Mouse (Mus musculus) neural tube, embryonic 15.5 days (tissue): Measurements from ENCODE around the gene Slc25a44. TPM values are rescaled to one million over a fixed set of nuclear protein-coding genes. Genes with fewer than 3 reads are reported as not detected.

Experiments
- ATAC-seq: fragments of 200-750 bp; cut with Nextera tagmentation; 2 replicates; pipeline ENCODE4 v1.8.0; 2017; ENCODE audit warnings: mild to moderate bottlenecking, moderate TSS enrichment, moderate library complexity; ENCODE audit not compliant: low FRiP score
- H3K27ac ChIP-seq: fragments of 300-500 bp; sonication (generic); replicated peaks from 2 replicates; pipeline ENCODE4 v1.5.1; 2015; ENCODE audit warnings: mild to moderate bottlenecking, inconsistent platforms
- H3K27me3 ChIP-seq: fragments of 300-500 bp; sonication (generic); replicated peaks from 2 replicates; pipeline ENCODE4 v1.6.1; 2015; ENCODE audit warnings: inconsistent platforms
- H3K36me3 ChIP-seq: fragments of 300-500 bp; sonication (generic); 2 replicates; pipeline ENCODE4 v1.6.1; 2015; ENCODE audit warnings: inconsistent platforms
- H3K4me1 ChIP-seq: fragments of 300-500 bp; sonication (generic); 2 replicates; pipeline ENCODE4 v1.6.1; 2015; ENCODE audit warnings: inconsistent platforms
- H3K4me2 ChIP-seq: fragments of 300-500 bp; sonication (generic); 2 replicates; pipeline ENCODE4 v1.6.1; 2015; ENCODE audit warnings: inconsistent platforms, mild to moderate bottlenecking, moderate library complexity
- H3K4me3 ChIP-seq: fragments of 300-500 bp; sonication (generic); replicated peaks from 2 replicates; pipeline ENCODE4 v1.5.1; 2015; ENCODE audit warnings: mild to moderate bottlenecking, inconsistent platforms
- H3K9ac ChIP-seq: fragments of 300-500 bp; sonication (generic); replicated peaks from 2 replicates; pipeline ENCODE4 v1.6.1; 2015; ENCODE audit warnings: mild to moderate bottlenecking, inconsistent platforms
- H3K9me3 ChIP-seq: fragments of 300-500 bp; sonication (generic); replicated peaks from 2 replicates; pipeline ENCODE4 v1.6.1; 2016; ENCODE audit warnings: inconsistent platforms
- WGBS: fragments of 180-500 bp; shearing (Covaris S2); methylation state at CpG from one replicate; pipeline ENCODE4 v1.1.7; 2015; ENCODE audit warnings: mixed read lengths; 5-methylcytosine and 5-hydroxymethylcytosine counted together
- polyA plus RNA-seq: library from polyadenylated mRNA; unstranded; fragments of >200 nt; fragmentation: Nextera tagmentation; extraction: Ambion mirVana; gene quantifications from 2 replicates; pipeline ENCODE4 v1.2.1, GENCODE M21; 2015

Slc25a44 gene
- polyA plus RNA-seq, 1 experiment from 2014 or later: 36.4 TPM

- Histone ChIP-seq H3K4me2 (peak overlapping the region; percentile 66), H3K9me3 (no peaks in the 10 kb centered on the region), H3K27me3 (0 out of 2 replicates have a peak, but pooled peaks cover 1% of the 10 kb centered on the region), H3K36me3 (peaks cover 17% of the 10 kb centered on the region), H3K4me3 (peak overlapping the region; percentile 49), H3K4me1 (peaks cover 36% of the 10 kb centered on the region), H3K27ac (peak overlapping the region; percentile 54; the same call in 1 of the 2 replicates), H3K9ac (peak overlapping the region; percentile 59)
- WGBS: 70% methylated on average over 7 of the region's 7 CpGs
- ATAC-seq: no peak
Measured at GRCm38 (mm10) chr3:88456746-88457532, 32.0 kb upstream of the Slc25a44 start.

GRCm38 (mm10) chr3:88456313-88456712 is 31.4 kb upstream of the Slc25a44 start:
- no peak overlapping the region for H3K27ac ChIP-seq
- no peak overlapping the region for H3K9ac ChIP-seq
- H3K9me3 ChIP-seq: no peaks in the 10 kb centered on the region
- no peak overlapping the region for H3K4me3 ChIP-seq
- peaks cover 21% of the 10 kb centered on the region for H3K36me3 ChIP-seq
- no peak for ATAC-seq
- WGBS: 70% methylated on average over 8 of the region's 8 CpGs
- H3K27me3 ChIP-seq: 0 out of 2 replicates have a peak, but pooled peaks cover 3% of the 10 kb centered on the region
- peak overlapping the region; percentile 66; the same call in 1 of the 2 replicates for H3K4me2 ChIP-seq
- peaks cover 36% of the 10 kb centered on the region for H3K4me1 ChIP-seq

- peaks cover 36% of the 10 kb centered on the region for H3K4me1 ChIP-seq
- H3K36me3 ChIP-seq: peaks cover 26% of the 10 kb centered on the region
- no peak overlapping the region for H3K4me3 ChIP-seq
- H3K9me3 ChIP-seq: no peaks in the 10 kb centered on the region
- H3K4me2 ChIP-seq: no peak overlapping the region
- no peak overlapping the region for H3K27ac ChIP-seq
- WGBS: 76% methylated on average over 18 of the region's 18 CpGs
- ATAC-seq: no peak
- 0 out of 2 replicates have a peak, but pooled peaks cover 3% of the 10 kb centered on the region for H3K27me3 ChIP-seq
- no peak overlapping the region for H3K9ac ChIP-seq
Measured at GRCm38 (mm10) chr3:88455588-88456264, 30.8 kb upstream of the Slc25a44 start.

- ATAC-seq: no peak
- peaks cover 36% of the 10 kb centered on the region for H3K4me1 ChIP-seq
- 59% methylated on average over 9 of the region's 9 CpGs for WGBS
- no peaks in the 10 kb centered on the region for H3K9me3 ChIP-seq
- no peak overlapping the region for H3K9ac ChIP-seq
- H3K4me3 ChIP-seq: no peak overlapping the region
- H3K27me3 ChIP-seq: 0 out of 2 replicates have a peak, but pooled peaks cover 3% of the 10 kb centered on the region
- peaks cover 32% of the 10 kb centered on the region for H3K36me3 ChIP-seq
- H3K27ac ChIP-seq: no peak overlapping the region
- no peak overlapping the region for H3K4me2 ChIP-seq
Measured at GRCm38 (mm10) chr3:88454762-88455587, 30.0 kb upstream of the Slc25a44 start.

- Histone ChIP-seq H3K4me1 (peaks cover 34% of the 10 kb centered on the region), H3K4me2 (no peak overlapping the region), H3K9ac (no peak overlapping the region), H3K27ac (no peak overlapping the region), H3K27me3 (0 out of 2 replicates have a peak, but pooled peaks cover 3% of the 10 kb centered on the region), H3K9me3 (no peaks in the 10 kb centered on the region), H3K36me3 (peaks cover 32% of the 10 kb centered on the region), H3K4me3 (no peak overlapping the region)
- WGBS: 81% methylated on average over 8 of the region's 8 CpGs
- ATAC-seq: no peak
Measured at GRCm38 (mm10) chr3:88453986-88454385, 29.0 kb upstream of the Slc25a44 start.

- H3K4me1 ChIP-seq: peaks cover 32% of the 10 kb centered on the region
- 52% methylated on average over 8 of the region's 8 CpGs for WGBS
- H3K4me3 ChIP-seq: no peak overlapping the region
- H3K9me3 ChIP-seq: no peaks in the 10 kb centered on the region
- H3K27ac ChIP-seq: no peak overlapping the region
- no peak for ATAC-seq
- peaks cover 37% of the 10 kb centered on the region for H3K36me3 ChIP-seq
- no peak overlapping the region for H3K9ac ChIP-seq
- H3K4me2 ChIP-seq: no peak overlapping the region
- H3K27me3 ChIP-seq: 0 out of 2 replicates have a peak, but pooled peaks cover 3% of the 10 kb centered on the region
Measured at GRCm38 (mm10) chr3:88453369-88453768, 28.4 kb upstream of the Slc25a44 start.

GRCm38 (mm10) chr3:88452716-88453115 is 27.8 kb upstream of the Slc25a44 start:
- no peak for ATAC-seq
- 76% methylated on average over 6 of the region's 6 CpGs for WGBS
- H3K27ac ChIP-seq: no peak overlapping the region
- H3K27me3 ChIP-seq: 0 out of 2 replicates have a peak, but pooled peaks cover 3% of the 10 kb centered on the region
- H3K9me3 ChIP-seq: no peaks in the 10 kb centered on the region
- no peak overlapping the region for H3K9ac ChIP-seq
- peaks cover 25% of the 10 kb centered on the region for H3K4me1 ChIP-seq
- no peak overlapping the region for H3K4me2 ChIP-seq
- no peak overlapping the region for H3K4me3 ChIP-seq
- H3K36me3 ChIP-seq: peaks cover 43% of the 10 kb centered on the region

- Histone ChIP-seq H3K9me3 (no peaks in the 10 kb centered on the region), H3K4me2 (no peak overlapping the region), H3K9ac (no peak overlapping the region), H3K4me3 (no peak overlapping the region), H3K27ac (no peak overlapping the region), H3K27me3 (0 out of 2 replicates have a peak, but pooled peaks cover 3% of the 10 kb centered on the region), H3K36me3 (peaks cover 48% of the 10 kb centered on the region), H3K4me1 (peaks cover 20% of the 10 kb centered on the region)
- no peak for ATAC-seq
- WGBS: 68% methylated on average over 5 of the region's 5 CpGs
Measured at GRCm38 (mm10) chr3:88452246-88452645, 27.3 kb upstream of the Slc25a44 start.

GRCm38 (mm10) chr3:88450379-88451131 is 25.6 kb upstream of the Slc25a44 start:
- Histone ChIP-seq H3K4me3 (no peak overlapping the region), H3K9me3 (no peaks in the 10 kb centered on the region), H3K27ac (no peak overlapping the region), H3K27me3 (0 out of 2 replicates have a peak, but pooled peaks cover 3% of the 10 kb centered on the region), H3K4me1 (peaks cover 7% of the 10 kb centered on the region; the same call in 1 of the 2 replicates), H3K36me3 (peaks cover 57% of the 10 kb centered on the region), H3K4me2 (no peak overlapping the region), H3K9ac (no peak overlapping the region)
- ATAC-seq: no peak
- WGBS: 72% methylated on average over 12 of the region's 12 CpGs

- H3K27me3 ChIP-seq: 0 out of 2 replicates have a peak, but pooled peaks cover 3% of the 10 kb centered on the region
- H3K36me3 ChIP-seq: peaks cover 64% of the 10 kb centered on the region
- H3K9me3 ChIP-seq: no peaks in the 10 kb centered on the region
- 7% methylated on average over 21 of the region's 21 CpGs for WGBS
- H3K4me1 ChIP-seq: 0 out of 2 replicates have a peak, but pooled peaks cover 3% of the 10 kb centered on the region
- no peak overlapping the region for H3K27ac ChIP-seq
- ATAC-seq: no peak
- peak overlapping the region; percentile 40 for H3K4me2 ChIP-seq
- peak overlapping the region; percentile 15 for H3K4me3 ChIP-seq
- H3K9ac ChIP-seq: no peak overlapping the region
Measured at GRCm38 (mm10) chr3:88449395-88450023, 24.6 kb upstream of the Slc25a44 start.
